Mouse (Mus musculus) neural tube, embryonic 14.5 days (tissue): Measurements from ENCODE around the gene Ldlrap1. TPM values are rescaled to one million over a fixed set of nuclear protein-coding genes. Genes with fewer than 3 reads are reported as not detected.

Experiments used
- ATAC-seq: fragments of 200-750 bp; cut with Nextera tagmentation; 2 replicates; pipeline ENCODE4 v1.8.0; 2017; ENCODE audit warnings: low read depth, mild to moderate bottlenecking, moderate TSS enrichment, moderate library complexity
- H3K27ac ChIP-seq: fragments of 300-500 bp; sonication (generic); 2 replicates; pipeline ENCODE4 v1.5.1; 2014; ENCODE audit warnings: low read depth, mild to moderate bottlenecking, control low read depth, low read length, moderate library complexity, mixed read lengths
- H3K27me3 ChIP-seq: fragments of 300-500 bp; sonication (generic); 2 replicates; pipeline ENCODE4 v1.6.1; 2014; ENCODE audit warnings: low read length; ENCODE audit not compliant: control insufficient read depth, insufficient read depth
- H3K36me3 ChIP-seq: fragments of 300-500 bp; sonication (generic); 2 replicates; pipeline ENCODE4 v1.6.1; 2014; ENCODE audit warnings: low read length, mixed read lengths; ENCODE audit not compliant: control insufficient read depth, insufficient read depth
- H3K4me1 ChIP-seq: fragments of 300-500 bp; sonication (generic); 2 replicates; pipeline ENCODE4 v1.6.1; 2014; ENCODE audit warnings: low read length; ENCODE audit not compliant: control insufficient read depth, insufficient read depth
- H3K4me2 ChIP-seq: fragments of 300-500 bp; sonication (generic); 2 replicates; pipeline ENCODE4 v1.6.1; 2014; ENCODE audit warnings: mild to moderate bottlenecking, low read depth, low read length, control low read depth
- H3K4me3 ChIP-seq: fragments of 300-500 bp; sonication (generic); 2 replicates; pipeline ENCODE4 v1.5.1; 2014; ENCODE audit warnings: low read depth, low read length, control low read depth, mixed read lengths
- H3K9ac ChIP-seq: fragments of 300-500 bp; sonication (generic); replicated peaks from 2 replicates; pipeline ENCODE4 v1.6.1; 2014; ENCODE audit warnings: low read depth, mild to moderate bottlenecking, control low read depth, low read length, mixed read lengths
- H3K9me3 ChIP-seq: fragments of 300-500 bp; sonication (generic); 2 replicates; pipeline ENCODE4 v1.6.1; 2016; ENCODE audit warnings: low read length; ENCODE audit not compliant: control insufficient read depth
- WGBS: fragments of 180-500 bp; shearing (Covaris S2); extraction: QIAGEN DNeasy Blood & Tissue Kit; methylation state at CpG from one replicate; pipeline ENCODE4 v1.1.7; 2014; 5-methylcytosine and 5-hydroxymethylcytosine counted together
- polyA plus RNA-seq: library from polyadenylated mRNA; unstranded; fragments of >200 nt; fragmentation: Nextera tagmentation; extraction: Ambion mirVana; gene quantifications from 2 replicates; pipeline ENCODE4 v1.2.1, GENCODE M21; 2014

The Ldlrap1 gene
- polyA plus RNA-seq, 1 experiment from 2014 or later = 0.70 TPM

DNA sequence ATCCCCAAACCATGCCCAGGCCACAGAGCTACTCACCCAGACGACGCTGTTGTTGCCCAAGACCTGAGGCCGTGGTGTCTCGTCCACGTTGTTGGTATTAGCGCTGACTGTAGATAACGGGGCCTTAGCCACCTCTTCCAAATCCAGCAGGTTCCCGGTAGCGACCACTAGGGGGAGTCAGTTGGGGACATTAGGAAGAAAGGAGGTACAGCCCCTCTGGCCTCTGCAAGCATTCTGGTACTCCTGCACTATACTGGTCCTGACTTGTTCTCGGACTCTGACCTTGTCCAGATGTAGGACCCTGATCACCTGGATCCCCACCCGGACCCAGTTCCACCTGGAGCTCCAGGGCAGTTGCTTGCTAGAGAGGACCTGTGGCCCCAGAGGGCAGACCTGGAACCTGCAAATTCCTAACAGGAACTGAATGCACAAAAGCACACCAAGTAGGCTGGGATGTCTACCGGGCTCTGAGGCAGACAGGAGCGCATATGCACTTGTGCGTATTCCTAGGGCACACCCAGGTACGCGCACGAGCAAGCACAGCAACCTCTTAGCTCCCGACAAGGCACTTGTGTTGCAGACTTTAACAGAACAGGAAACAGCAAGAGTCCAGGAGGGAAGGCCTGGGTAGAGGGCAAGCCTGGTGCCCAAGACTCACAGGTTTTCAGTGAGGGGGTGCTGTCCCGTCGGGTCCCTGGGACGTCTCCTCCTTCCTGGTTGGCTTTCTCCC lies 18.4 kb downstream of the Ldlrap1 start:
- no peak overlapping the region for H3K27ac ChIP-seq
- no peaks in the 10 kb centered on the region for H3K9me3 ChIP-seq
- H3K4me1 ChIP-seq = peaks cover 9% of the 10 kb centered on the region; the same call in 1 of the 2 replicates
- no peak overlapping the region for H3K4me2 ChIP-seq
- no peak overlapping the region for H3K9ac ChIP-seq
- no peak overlapping the region for H3K4me3 ChIP-seq
- H3K27me3 ChIP-seq = no peaks in the 10 kb centered on the region
- WGBS = 69% methylated on average over 21 of the region's 21 CpGs
- H3K36me3 ChIP-seq = no peaks in the 10 kb centered on the region
- no peak for ATAC-seq

DNA sequence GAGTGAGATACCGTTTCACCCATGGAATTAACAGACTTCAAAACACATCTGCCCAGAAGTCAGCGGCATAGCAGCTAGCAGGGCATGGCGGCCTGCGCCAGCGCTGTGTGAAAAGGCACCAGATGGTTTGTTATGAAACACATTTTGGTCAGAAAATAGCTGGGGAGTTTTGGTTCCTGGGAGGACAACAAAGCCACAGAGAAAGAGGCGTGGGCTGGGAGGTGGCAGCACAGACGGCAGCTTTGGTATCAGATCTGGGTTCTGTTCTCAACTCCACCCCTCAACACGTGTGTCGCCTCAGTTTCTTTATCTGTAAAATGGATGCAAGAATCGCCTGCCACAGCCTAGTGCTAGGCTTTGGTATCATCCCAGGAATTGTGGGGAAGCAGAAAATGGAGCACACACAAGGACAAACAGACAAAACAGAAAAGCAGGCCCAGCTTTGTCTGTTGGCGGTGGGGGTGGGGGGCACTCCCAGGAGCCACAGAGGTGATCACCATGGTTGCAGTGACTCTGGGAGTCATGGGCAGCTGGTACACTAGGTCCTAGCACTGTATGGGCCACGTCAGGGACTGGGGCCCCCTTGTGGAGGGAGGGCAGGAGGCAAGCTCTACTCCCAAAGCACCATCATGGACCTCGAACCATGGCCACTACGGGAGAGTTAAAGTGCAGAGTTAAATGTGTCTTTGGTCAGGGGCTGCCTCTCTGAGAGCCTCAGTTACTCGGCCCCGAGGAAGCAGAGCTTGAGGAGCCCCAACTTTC lies 21.7 kb downstream of the Ldlrap1 start:
- Histone ChIP-seq H3K4me3 (no peak overlapping the region), H3K4me2 (no peak overlapping the region), H3K27me3 (no peaks in the 10 kb centered on the region), H3K36me3 (no peaks in the 10 kb centered on the region), H3K4me1 (no peaks in the 10 kb centered on the region), H3K9me3 (no peaks in the 10 kb centered on the region), H3K9ac (no peak overlapping the region), H3K27ac (no peak overlapping the region)
- no peak for ATAC-seq
- 83% methylated on average over 16 of the region's 16 CpGs for WGBS

DNA sequence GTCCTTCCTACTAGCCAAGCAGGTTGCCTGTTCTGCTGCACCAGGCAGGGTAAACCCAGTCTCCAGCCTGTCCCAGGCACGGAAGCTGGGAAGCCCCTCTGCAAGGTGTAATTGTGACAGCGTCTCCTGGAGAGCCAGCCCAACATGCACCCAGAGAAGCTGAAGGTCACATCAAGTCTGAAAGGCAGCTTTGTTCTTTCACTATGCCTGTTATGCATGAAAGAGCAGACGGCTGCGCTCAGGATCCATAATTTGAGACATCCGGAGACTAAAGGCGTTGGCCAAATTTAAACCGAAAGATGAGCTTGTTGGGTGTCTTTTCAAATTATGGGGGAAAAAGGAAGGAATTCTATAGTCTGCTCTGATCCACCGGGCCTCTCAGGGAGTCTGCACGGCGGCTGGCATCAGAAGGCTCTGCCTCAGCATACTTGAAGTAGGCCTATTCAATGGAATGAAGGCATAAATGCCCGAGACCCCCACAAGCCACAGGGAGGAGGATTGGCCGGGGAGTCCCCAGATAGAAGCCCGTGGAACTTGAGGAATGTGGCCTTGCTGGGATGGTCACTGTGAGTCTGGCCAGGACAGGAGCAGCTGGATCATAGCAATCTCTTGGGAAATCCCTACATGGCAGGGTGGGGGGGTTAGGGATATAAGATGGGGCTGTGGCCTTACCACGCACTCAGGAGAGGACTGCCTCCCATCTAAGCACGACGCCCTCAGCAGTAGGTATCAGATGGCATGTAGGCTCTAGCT lies 23.8 kb downstream of the Ldlrap1 start:
- no peak overlapping the region for H3K4me3 ChIP-seq
- no peak overlapping the region for H3K9ac ChIP-seq
- no peak for ATAC-seq
- no peaks in the 10 kb centered on the region for H3K9me3 ChIP-seq
- no peaks in the 10 kb centered on the region for H3K36me3 ChIP-seq
- 65% methylated on average over 16 of the region's 16 CpGs for WGBS
- H3K27me3 ChIP-seq = no peaks in the 10 kb centered on the region
- no peaks in the 10 kb centered on the region for H3K4me1 ChIP-seq
- H3K4me2 ChIP-seq = no peak overlapping the region
- no peak overlapping the region for H3K27ac ChIP-seq

DNA sequence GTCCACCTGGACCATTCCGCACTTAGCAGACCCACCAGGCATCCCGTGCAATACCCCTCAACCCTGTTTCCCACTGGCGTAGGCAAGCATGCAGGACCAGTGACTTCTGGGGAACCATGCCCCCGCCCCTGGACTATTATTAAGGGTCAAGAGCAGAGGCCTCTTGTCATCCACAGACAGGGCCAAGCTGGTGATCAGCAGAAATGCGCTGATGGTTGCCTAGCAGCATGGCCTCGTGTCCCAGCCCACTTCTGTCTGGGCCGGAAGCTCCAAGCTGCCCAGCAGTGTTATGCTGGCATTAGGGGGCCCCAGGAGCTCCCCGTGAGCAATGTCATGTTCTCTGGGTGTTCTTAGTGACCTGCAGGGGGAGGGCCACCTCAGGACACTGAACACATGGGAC lies 25.9 kb downstream of the Ldlrap1 start:
- Histone ChIP-seq H3K9me3 (no peaks in the 10 kb centered on the region), H3K27ac (no peak overlapping the region), H3K9ac (no peak overlapping the region), H3K27me3 (no peaks in the 10 kb centered on the region), H3K36me3 (no peaks in the 10 kb centered on the region), H3K4me2 (no peak overlapping the region), H3K4me3 (no peak overlapping the region), H3K4me1 (peaks cover 9% of the 10 kb centered on the region)
- 82% methylated on average over 8 of the region's 8 CpGs for WGBS
- ATAC-seq = no peak

GRCm38 (mm10) chr4:134740186-134740585 lies 27.6 kb downstream of the Ldlrap1 start:
- no peak overlapping the region for H3K27ac ChIP-seq
- no peak for ATAC-seq
- WGBS = 95% methylated on average over 4 of the region's 4 CpGs
- H3K9me3 ChIP-seq = no peaks in the 10 kb centered on the region
- no peak overlapping the region for H3K4me3 ChIP-seq
- no peak overlapping the region for H3K4me2 ChIP-seq
- no peaks in the 10 kb centered on the region for H3K27me3 ChIP-seq
- peaks cover 21% of the 10 kb centered on the region for H3K4me1 ChIP-seq
- H3K36me3 ChIP-seq = no peaks in the 10 kb centered on the region
- no peak overlapping the region for H3K9ac ChIP-seq

- Histone ChIP-seq H3K36me3 (no peaks in the 10 kb centered on the region), H3K27ac (no peak overlapping the region), H3K4me1 (peaks cover 21% of the 10 kb centered on the region), H3K4me3 (no peak overlapping the region), H3K9me3 (no peaks in the 10 kb centered on the region), H3K9ac (no peak overlapping the region), H3K27me3 (no peaks in the 10 kb centered on the region), H3K4me2 (no peak overlapping the region)
- WGBS = 88% methylated on average over 3 of the region's 3 CpGs
- ATAC-seq = no peak
Measured at GRCm38 (mm10) chr4:134739530-134739929, 28.3 kb downstream of the Ldlrap1 start.

DNA sequence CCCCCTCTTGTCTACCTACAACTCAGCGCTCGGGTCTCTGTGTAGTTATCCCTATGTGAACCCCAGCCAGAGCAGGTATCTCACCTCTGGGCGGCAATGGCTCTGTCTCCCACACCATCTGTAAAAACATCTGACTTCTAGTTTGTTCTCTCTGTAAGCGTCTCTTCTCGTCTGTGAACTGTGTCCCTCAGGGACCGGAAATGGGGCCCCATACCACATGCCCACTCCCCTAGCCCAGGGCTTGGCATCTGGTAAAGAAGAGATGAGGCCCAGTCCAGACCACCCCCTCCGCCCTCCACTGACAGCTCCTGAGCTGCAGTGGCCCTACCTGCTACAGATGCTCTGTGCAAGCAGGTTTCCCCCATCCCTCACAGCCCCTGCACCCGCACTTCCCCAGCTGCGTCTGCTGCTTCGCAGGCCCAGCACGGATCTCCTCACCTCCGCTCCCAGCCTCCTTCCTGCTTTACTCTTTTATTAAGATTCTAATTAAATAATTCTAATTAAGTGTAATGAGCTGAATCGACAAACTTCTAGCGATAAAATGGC lies 30.4 kb downstream of the Ldlrap1 start:
- Histone ChIP-seq H3K27me3 (no peaks in the 10 kb centered on the region), H3K9me3 (no peaks in the 10 kb centered on the region), H3K4me1 (peaks cover 21% of the 10 kb centered on the region), H3K9ac (no peak overlapping the region), H3K36me3 (no peaks in the 10 kb centered on the region), H3K27ac (no peak overlapping the region), H3K4me3 (no peak overlapping the region), H3K4me2 (no peak overlapping the region)
- no peak for ATAC-seq
- WGBS = 54% methylated on average over 14 of the region's 14 CpGs

DNA sequence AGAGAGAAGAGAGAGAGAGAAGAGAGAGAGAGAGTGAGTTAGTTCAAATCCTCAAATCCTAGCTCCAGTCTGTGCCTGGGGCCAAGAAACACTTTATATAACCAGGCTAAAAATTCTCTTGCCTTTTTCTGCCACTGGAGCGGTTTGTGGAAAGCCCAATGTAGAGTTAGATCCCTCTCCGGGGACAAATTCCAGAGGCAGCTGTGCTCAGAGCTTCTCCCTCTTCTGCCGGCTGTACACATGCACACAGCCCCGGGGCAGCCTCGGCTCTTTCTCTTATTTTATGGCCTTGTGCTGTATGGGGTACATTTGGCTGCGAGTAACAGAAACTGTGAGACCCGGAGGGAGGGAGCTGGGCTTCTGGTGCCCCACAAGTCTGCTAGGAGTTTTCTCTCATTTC lies 31.7 kb downstream of the Ldlrap1 start:
- no peak overlapping the region for H3K27ac ChIP-seq
- no peaks in the 10 kb centered on the region for H3K9me3 ChIP-seq
- peaks cover 21% of the 10 kb centered on the region for H3K4me1 ChIP-seq
- 25% methylated on average over 7 of the region's 7 CpGs for WGBS
- H3K9ac ChIP-seq = no peak overlapping the region
- H3K36me3 ChIP-seq = no peaks in the 10 kb centered on the region
- no peak overlapping the region for H3K4me3 ChIP-seq
- ATAC-seq = no peak
- H3K27me3 ChIP-seq = no peaks in the 10 kb centered on the region
- H3K4me2 ChIP-seq = no peak overlapping the region
